Mouse (Mus musculus) neural tube, embryonic 14.5 days (tissue): Measurements from ENCODE around the gene Amt. TPM values are rescaled to one million over a fixed set of nuclear protein-coding genes. Genes with fewer than 3 reads are reported as not detected.
"Not testable (repeated sequence)": the region's sequence is repeated elsewhere in the genome, so short reads cannot be mapped to it uniquely, and the experiment has no call there.

Source experiments
- ATAC-seq: fragments of 200-750 bp; cut with Nextera tagmentation; 2 replicates; pipeline ENCODE4 v1.8.0; 2017; ENCODE audit warnings: low read depth, mild to moderate bottlenecking, moderate TSS enrichment, moderate library complexity
- H3K27ac ChIP-seq: fragments of 300-500 bp; sonication (generic); 2 replicates; pipeline ENCODE4 v1.5.1; 2014; ENCODE audit warnings: low read depth, mild to moderate bottlenecking, control low read depth, low read length, moderate library complexity, mixed read lengths
- H3K27me3 ChIP-seq: fragments of 300-500 bp; sonication (generic); 2 replicates; pipeline ENCODE4 v1.6.1; 2014; ENCODE audit warnings: low read length; ENCODE audit not compliant: control insufficient read depth, insufficient read depth
- H3K36me3 ChIP-seq: fragments of 300-500 bp; sonication (generic); 2 replicates; pipeline ENCODE4 v1.6.1; 2014; ENCODE audit warnings: low read length, mixed read lengths; ENCODE audit not compliant: control insufficient read depth, insufficient read depth
- H3K4me1 ChIP-seq: fragments of 300-500 bp; sonication (generic); 2 replicates; pipeline ENCODE4 v1.6.1; 2014; ENCODE audit warnings: low read length; ENCODE audit not compliant: control insufficient read depth, insufficient read depth
- H3K4me2 ChIP-seq: fragments of 300-500 bp; sonication (generic); 2 replicates; pipeline ENCODE4 v1.6.1; 2014; ENCODE audit warnings: mild to moderate bottlenecking, low read depth, low read length, control low read depth
- H3K4me3 ChIP-seq: fragments of 300-500 bp; sonication (generic); 2 replicates; pipeline ENCODE4 v1.5.1; 2014; ENCODE audit warnings: low read depth, low read length, control low read depth, mixed read lengths
- H3K9ac ChIP-seq: fragments of 300-500 bp; sonication (generic); replicated peaks from 2 replicates; pipeline ENCODE4 v1.6.1; 2014; ENCODE audit warnings: low read depth, mild to moderate bottlenecking, control low read depth, low read length, mixed read lengths
- H3K9me3 ChIP-seq: fragments of 300-500 bp; sonication (generic); 2 replicates; pipeline ENCODE4 v1.6.1; 2016; ENCODE audit warnings: low read length; ENCODE audit not compliant: control insufficient read depth
- WGBS: fragments of 180-500 bp; shearing (Covaris S2); extraction: QIAGEN DNeasy Blood & Tissue Kit; methylation state at CpG from one replicate; pipeline ENCODE4 v1.1.7; 2014; 5-methylcytosine and 5-hydroxymethylcytosine counted together
- polyA plus RNA-seq: library from polyadenylated mRNA; unstranded; fragments of >200 nt; fragmentation: Nextera tagmentation; extraction: Ambion mirVana; gene quantifications from 2 replicates; pipeline ENCODE4 v1.2.1, GENCODE M21; 2014

The Amt gene
- polyA plus RNA-seq, 1 experiment from 2014 or later = 27.9 TPM

DNA sequence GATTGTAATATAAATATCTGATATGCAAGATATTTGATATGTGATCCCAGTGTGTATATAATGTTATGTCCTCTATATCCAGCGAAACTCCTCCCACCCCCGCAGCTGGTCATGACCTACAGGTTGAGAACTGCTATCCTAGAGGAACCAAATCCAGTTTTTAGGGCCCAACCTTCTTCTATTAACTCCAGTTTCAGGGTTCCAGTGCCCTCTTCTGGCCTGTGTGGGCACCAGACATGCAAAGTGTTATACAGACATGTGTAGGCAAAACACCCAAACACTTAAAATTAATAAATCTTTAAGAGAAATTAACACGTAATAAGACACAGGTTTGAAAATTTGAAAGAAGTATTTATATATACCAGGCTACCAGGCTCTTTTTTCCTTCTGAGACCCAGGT, 20.9 kb downstream of the Amt start:
- no peak overlapping the region for H3K9ac ChIP-seq
- no peaks in the 10 kb centered on the region for H3K4me1 ChIP-seq
- over 99% methylated on average over 3 of the region's 3 CpGs for WGBS
- no peaks in the 10 kb centered on the region for H3K9me3 ChIP-seq
- H3K27me3 ChIP-seq = no peaks in the 10 kb centered on the region
- H3K36me3 ChIP-seq = no peaks in the 10 kb centered on the region
- H3K4me2 ChIP-seq = no peak overlapping the region
- no peak overlapping the region for H3K27ac ChIP-seq
- ATAC-seq = no peak
- H3K4me3 ChIP-seq = no peak overlapping the region

DNA sequence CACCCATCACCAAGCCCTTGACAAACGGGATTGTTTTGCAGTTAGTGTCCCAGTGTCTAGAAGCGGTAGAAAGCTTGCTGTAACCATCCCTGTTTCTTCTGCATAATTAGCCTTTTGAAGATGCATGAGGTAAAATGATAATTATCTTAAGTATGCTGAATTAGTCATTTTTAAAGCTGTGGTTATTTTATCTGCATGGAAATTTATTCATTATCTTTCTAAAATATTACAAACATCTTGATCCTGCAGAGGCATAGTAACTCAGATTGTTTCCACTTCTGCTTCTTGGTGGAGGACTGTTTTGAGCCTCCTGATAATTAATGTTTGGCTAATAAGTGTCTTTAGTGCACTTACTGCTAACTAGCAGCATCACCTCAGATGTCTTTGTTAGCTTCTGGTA, 21.8 kb downstream of the Amt start:
- Histone ChIP-seq H3K4me2 (no peak overlapping the region), H3K9ac (no peak overlapping the region), H3K4me1 (no peaks in the 10 kb centered on the region), H3K4me3 (no peak overlapping the region), H3K9me3 (no peaks in the 10 kb centered on the region), H3K36me3 (no peaks in the 10 kb centered on the region), H3K27me3 (no peaks in the 10 kb centered on the region), H3K27ac (no peak overlapping the region)
- WGBS = 85% methylated on average over 2 of the region's 2 CpGs
- ATAC-seq = no peak

DNA sequence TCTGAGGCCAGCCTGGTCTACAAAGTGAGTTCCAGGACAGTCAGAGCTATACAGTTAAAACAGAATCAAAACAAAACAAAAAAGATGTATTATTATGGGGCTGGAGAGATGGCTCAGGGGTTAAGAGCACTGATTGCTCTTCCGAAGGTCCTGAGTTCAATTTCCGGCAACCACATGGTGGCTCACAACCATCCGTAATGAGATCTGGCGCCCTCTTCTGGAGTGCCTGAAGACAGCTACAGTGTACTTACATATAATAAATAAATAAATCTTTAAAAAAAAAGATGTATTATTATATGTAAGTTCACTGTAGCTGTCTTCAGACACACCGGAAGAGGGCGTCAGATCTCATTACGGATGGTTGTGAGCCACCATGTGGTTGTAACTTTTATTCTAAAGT, 25.4 kb downstream of the Amt start:
- not testable (repeated sequence) for H3K27me3 ChIP-seq, H3K4me2 ChIP-seq, H3K4me1 ChIP-seq, H3K36me3 ChIP-seq, H3K9me3 ChIP-seq, H3K27ac ChIP-seq, H3K9ac ChIP-seq, H3K4me3 ChIP-seq, ATAC-seq
- WGBS = 88% methylated on average over 7 of the region's 7 CpGs

DNA sequence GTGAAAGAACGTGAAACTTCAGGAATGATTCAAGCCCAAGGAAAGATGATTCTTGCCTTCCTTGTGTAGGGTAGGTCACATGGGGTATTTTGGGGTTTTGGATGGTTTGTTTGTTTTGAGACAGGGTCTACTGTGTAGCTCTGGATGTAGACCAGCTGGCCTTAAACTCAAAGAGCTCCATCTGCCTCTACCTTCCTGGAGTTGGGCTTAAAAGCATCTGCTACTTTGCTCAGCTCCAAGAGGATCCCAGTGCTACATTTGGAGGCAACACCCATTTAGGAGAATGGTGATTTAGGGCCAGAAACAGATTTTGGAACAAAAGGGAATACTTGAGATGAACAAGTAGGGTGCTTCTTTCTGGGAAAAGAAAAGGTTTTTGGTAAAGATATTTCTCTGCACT, 28.1 kb downstream of the Amt start:
- WGBS = 98% methylated on average over 1 of the region's 1 CpGs

DNA sequence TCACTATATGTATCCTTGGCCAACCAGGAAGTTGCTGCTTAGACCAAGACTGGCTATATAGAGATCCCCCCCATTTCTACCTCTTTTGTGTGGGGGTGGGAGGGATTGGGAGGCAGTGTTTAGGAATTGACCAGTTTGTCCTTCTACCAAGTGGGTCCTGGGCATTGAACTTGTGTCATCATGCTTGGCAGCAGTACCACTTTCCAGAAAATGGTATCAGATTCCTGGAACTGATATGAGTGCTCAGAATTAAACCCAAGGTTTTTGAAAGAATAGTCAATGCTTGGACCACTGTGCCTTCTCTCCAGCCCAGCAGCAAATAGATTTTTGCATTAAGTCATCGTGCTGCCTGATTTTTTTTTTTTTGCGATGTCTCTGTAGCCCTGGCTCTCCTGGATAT, 29.2 kb downstream of the Amt start:
- H3K27ac ChIP-seq = no peak overlapping the region
- no peak overlapping the region for H3K4me2 ChIP-seq
- H3K36me3 ChIP-seq = peaks cover 11% of the 10 kb centered on the region; the same call in 1 of the 2 replicates
- WGBS = 97% methylated on average over 2 of the region's 2 CpGs
- H3K4me3 ChIP-seq = no peak overlapping the region
- no peaks in the 10 kb centered on the region for H3K9me3 ChIP-seq
- no peaks in the 10 kb centered on the region for H3K27me3 ChIP-seq
- H3K9ac ChIP-seq = no peak overlapping the region
- H3K4me1 ChIP-seq = no peaks in the 10 kb centered on the region
- ATAC-seq = no peak

More for the DNA sequence above, 28.1 kb downstream of the Amt start:
- no peak overlapping the region for H3K4me3 ChIP-seq
- no peak for ATAC-seq
- H3K4me1 ChIP-seq = no peaks in the 10 kb centered on the region
- no peak overlapping the region for H3K4me2 ChIP-seq
- H3K36me3 ChIP-seq = peaks cover 9% of the 10 kb centered on the region; the same call in 1 of the 2 replicates
- no peak overlapping the region for H3K9ac ChIP-seq
- no peaks in the 10 kb centered on the region for H3K9me3 ChIP-seq
- H3K27ac ChIP-seq = no peak overlapping the region
- H3K27me3 ChIP-seq = no peaks in the 10 kb centered on the region

DNA sequence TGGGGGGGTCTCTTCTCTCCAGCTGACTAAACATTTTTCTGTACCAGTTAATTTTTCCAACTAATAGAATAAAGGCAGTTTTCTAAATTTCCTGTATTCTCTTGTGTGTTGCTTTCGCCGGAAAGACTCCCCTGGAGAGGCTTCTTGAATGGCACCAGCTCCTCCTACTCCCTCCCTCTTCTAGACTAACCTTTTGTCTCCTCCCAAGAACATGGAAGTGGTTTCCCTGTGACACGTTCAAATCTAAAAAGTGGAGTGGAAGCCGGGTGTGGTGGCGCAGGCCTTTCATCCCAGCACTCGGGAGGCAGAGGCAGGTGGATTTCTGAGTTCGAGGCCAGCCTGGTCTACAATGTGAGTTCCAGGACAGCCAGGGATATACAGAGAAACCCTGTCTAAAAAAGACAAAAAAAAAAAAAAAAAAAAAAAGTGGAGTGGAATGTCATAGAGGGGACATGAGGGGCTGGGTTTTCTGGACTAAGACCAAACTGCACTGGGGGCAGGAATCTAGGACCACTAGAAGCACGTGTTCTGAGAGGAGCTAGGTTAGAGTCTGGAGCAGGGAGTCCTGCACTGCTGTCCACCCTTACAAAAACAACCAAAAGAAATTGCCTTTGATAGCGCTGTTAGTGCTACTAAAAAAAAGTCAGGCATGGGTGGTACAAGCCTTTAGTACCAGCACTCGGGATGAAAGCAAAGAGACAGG, 41.3 kb downstream of the Amt start:
- Histone ChIP-seq H3K27me3 (no peaks in the 10 kb centered on the region), H3K4me3 (0 out of 2 replicates have a peak overlapping the region, but pooled peaks have one; percentile 74), H3K27ac (peak overlapping the region; percentile 89), H3K9ac (peak overlapping the region; percentile 89), H3K4me1 (peaks cover 15% of the 10 kb centered on the region), H3K36me3 (peaks cover 14% of the 10 kb centered on the region; the same call in 1 of the 2 replicates), H3K9me3 (no peaks in the 10 kb centered on the region), H3K4me2 (peak overlapping the region; percentile 64; the same call in 1 of the 2 replicates)
- no peak for ATAC-seq
- 71% methylated on average over 10 of the region's 10 CpGs for WGBS

DNA sequence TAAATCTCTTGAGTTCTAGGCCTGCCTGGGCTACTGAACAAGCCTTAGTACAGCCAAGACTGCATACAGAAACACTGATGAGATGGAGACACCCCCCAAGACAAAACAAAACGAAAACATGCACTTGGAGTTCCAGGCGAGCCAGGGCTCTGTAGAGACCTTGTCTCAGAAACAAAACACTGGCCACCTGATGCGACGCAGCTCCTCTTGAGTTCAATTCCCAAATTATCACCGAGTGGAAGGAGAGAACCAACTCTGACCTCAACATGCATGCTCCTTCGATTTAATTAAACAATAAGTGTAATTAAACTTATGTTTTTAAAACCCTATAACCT, 41.9 kb downstream of the Amt start:
- Histone ChIP-seq H3K4me3 (peak overlapping the region; percentile 74), H3K4me2 (peak overlapping the region; percentile 64), H3K9ac (peak overlapping the region; percentile 89), H3K36me3 (peaks cover 14% of the 10 kb centered on the region; the same call in 1 of the 2 replicates), H3K27ac (peak overlapping the region; percentile 89), H3K27me3 (no peaks in the 10 kb centered on the region), H3K4me1 (peaks cover 15% of the 10 kb centered on the region), H3K9me3 (no peaks in the 10 kb centered on the region)
- no peak for ATAC-seq
- WGBS = 33% methylated on average over 6 of the region's 6 CpGs

DNA sequence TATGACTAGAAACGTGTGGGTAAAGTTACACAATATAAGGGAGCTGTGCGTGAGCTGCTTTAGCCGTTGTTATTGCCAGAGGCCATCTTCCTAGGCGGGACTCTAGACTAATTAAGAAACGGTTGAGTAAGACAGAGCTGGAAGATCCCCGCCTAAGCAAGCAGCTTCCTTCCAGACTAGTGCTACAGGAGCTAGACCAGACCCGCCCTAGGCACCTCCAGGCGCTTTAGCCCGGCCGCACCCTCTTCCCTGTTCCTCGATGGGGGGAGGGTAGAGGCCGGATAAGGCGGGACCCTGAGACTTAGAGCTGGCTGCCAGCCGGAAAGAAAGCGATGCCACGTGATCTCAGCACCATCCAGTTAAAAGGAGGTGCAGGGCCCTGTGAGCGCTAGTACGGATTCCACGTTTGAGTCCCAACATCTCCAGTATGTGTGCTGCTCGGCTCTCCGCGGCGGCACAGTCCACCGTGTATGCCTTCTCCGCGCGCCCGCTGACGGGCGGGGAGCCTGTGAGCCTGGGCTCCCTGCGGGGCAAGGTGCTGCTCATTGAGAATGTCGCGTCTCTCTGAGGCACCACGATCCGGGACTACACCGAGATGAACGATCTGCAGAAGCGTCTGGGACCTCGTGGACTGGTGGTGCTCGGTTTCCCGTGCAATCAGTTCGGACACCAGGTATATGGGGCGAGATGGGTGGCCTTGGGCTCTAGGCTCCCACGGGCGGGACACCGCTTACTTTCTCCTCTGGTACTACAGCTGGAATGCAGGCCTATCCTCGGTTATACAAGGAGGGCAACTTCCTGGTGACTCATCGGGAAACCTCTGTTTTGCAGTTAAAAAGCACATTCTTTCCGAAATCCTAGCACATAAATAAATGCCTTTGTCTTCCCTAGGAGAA, 42.5 kb downstream of the Amt start, which contains the start of gene Gpx1:
TSS of gene Gpx1 (plus strand) at position 18 of the 896 bp plus-strand sequence.
- H3K27ac ChIP-seq = peak within 1 kb of the TSS; percentile 89
- peak within 1 kb of the TSS; percentile 74 for H3K4me3 ChIP-seq
- peak within 1 kb of the TSS; percentile 89 for H3K9ac ChIP-seq
- no peaks in the 10 kb centered on the region for H3K27me3 ChIP-seq
- peaks cover 12% of the 10 kb centered on the region; the same call in 1 of the 2 replicates for H3K36me3 ChIP-seq
- H3K4me1 ChIP-seq = peaks cover 15% of the 10 kb centered on the region
- ATAC-seq = peak; percentile 95
- WGBS = under 1% methylated on average over 49 of the region's 49 CpGs
- peak within 1 kb of the TSS; percentile 64 for H3K4me2 ChIP-seq
- H3K9me3 ChIP-seq = no peaks in the 10 kb centered on the region

DNA sequence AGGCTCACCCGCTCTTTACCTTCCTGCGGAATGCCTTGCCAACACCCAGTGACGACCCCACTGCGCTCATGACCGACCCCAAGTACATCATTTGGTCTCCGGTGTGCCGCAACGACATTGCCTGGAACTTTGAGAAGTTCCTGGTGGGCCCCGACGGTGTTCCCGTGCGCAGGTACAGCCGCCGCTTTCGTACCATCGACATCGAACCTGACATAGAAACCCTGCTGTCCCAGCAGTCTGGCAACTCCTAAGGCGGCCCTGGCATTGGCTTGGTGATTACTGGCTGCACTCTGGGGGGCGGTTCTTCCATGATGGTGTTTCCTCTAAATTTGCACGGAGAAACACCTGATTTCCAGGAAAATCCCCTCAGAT, 43.2 kb downstream of the Amt start:
- 15% methylated on average over 20 of the region's 20 CpGs for WGBS
- H3K27ac ChIP-seq = peak overlapping the region; percentile 89; the same call in 1 of the 2 replicates

More for the DNA sequence above, 43.2 kb downstream of the Amt start:
- Histone ChIP-seq H3K4me3 (peak overlapping the region; percentile 74), H3K36me3 (peaks cover 9% of the 10 kb centered on the region; the same call in 1 of the 2 replicates), H3K4me1 (peaks cover 15% of the 10 kb centered on the region), H3K27me3 (no peaks in the 10 kb centered on the region), H3K4me2 (peak overlapping the region; percentile 64), H3K9ac (peak overlapping the region; percentile 89), H3K9me3 (no peaks in the 10 kb centered on the region)
- ATAC-seq = no peak
